In the genomic region with DNA sequence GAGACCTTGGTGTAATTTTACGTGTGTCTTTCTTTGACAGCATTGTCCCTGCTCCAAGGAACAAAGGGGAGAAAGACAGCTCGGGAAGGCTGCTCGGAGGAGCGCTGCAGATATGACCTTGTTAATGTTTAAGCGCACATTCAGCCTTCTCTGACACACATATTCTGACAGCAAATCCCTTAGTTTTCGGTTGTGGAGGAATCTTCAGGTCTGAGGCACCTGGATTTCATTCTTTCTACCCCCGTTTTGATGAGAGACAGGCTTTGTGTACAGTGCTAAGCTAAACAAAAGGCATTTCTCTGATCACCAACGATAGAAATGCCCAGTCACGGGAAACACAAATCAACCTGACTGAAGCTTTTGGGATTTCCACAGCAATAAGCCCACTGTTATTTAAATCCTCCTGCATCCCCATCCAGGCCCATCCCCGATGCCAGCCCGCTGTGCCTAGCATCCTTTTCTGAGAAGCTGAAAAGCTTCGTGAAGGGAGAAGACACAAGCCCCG, we compare ENCODE assay signal across 15 mouse cellular contexts.
DNase-seq lines count a peak whose midpoint lies in the region; ATAC-seq lines count a peak whose summit lies in the region.
"Had no signal": no experiment of that assay in that cellular context is flagged by ENCODE, and none has a peak within 500 bp of the region (broad histone marks: within the 10 kb centered on the region; RNA-seq: fewer than 3 reads in every experiment).

No protein-coding gene starts in this region.

- H3K9me3 ChIP-seq in embryonic facial prominence, embryonic 14.5 days (ENCODE audit: control insufficient read depth, low read length): no peaks in the 10 kb centered on the region
- no peaks in the 10 kb centered on the region for H3K9me3 ChIP-seq in hindbrain, embryonic 13.5 days
- H3K9me3 ChIP-seq in midbrain, embryonic 16.5 days (replicated peaks; ENCODE audit: control insufficient read depth, low read length, poor library complexity, severe bottlenecking): no peaks in the 10 kb centered on the region
- H3K9me3 ChIP-seq: heart, embryonic 15.5 days; intestine, embryonic 15.5 days; liver, embryonic 12.5 days had no signal

- DNase-seq in R1 (ENCODE audit: low read depth, low spot score): peak; percentile 64
- no peak for DNase-seq in embryonic facial prominence, embryonic 14.5 days (ENCODE audit: low spot score)
- DNase-seq in kidney, adult 18-20 months: no peak
- DNase-seq in gastrocnemius, postnatal 14 days: no peak
- DNase-seq in right cerebral cortex, postnatal 14 days: no peak
- DNase-seq: cerebellum, adult 8-10 months; gastrocnemius, postnatal 25 days; kidney, postnatal 4 days; lung, postnatal 36 days had no signal

- no peak overlapping the region for H3K27ac ChIP-seq in embryonic facial prominence, embryonic 14.5 days (replicated peaks; ENCODE audit: low read depth, low read length)
- H3K27ac ChIP-seq in hindbrain, embryonic 13.5 days: peak overlapping the region; percentile 88
- H3K27ac ChIP-seq in midbrain, embryonic 16.5 days (ENCODE audit: low read length): peak overlapping the region; percentile 75
- H3K27ac ChIP-seq: heart, embryonic 15.5 days; intestine, embryonic 15.5 days; liver, embryonic 12.5 days had no signal

- intact Hi-C loops in gastrocnemius, postnatal 14 days (cut with DNase I; ENCODE audit: low total_unique reads): no loop called here

- H3K4me2 ChIP-seq in embryonic facial prominence, embryonic 14.5 days (ENCODE audit: low read depth, low read length): no peak overlapping the region
- H3K4me2 ChIP-seq in hindbrain, embryonic 13.5 days: peak overlapping the region; percentile 30; the same call in 1 of the 2 replicates
- peak overlapping the region; percentile 13 for H3K4me2 ChIP-seq in midbrain, embryonic 16.5 days (ENCODE audit: low read length)
- H3K4me2 ChIP-seq: heart, embryonic 15.5 days; intestine, embryonic 15.5 days; liver, embryonic 12.5 days had no signal

- peak overlapping the region; percentile 25; the same call in 1 of the 2 replicates for H3K9ac ChIP-seq in embryonic facial prominence, embryonic 14.5 days (ENCODE audit: low read depth, low read length)
- H3K9ac ChIP-seq in hindbrain, embryonic 13.5 days: peak overlapping the region; percentile 63
- peak overlapping the region; percentile 57; the same call in 1 of the 2 replicates for H3K9ac ChIP-seq in midbrain, embryonic 16.5 days (ENCODE audit: low read depth, low read length)
- H3K9ac ChIP-seq: heart, embryonic 15.5 days; intestine, embryonic 15.5 days; liver, embryonic 12.5 days had no signal

- H3K27me3 ChIP-seq in embryonic facial prominence, embryonic 14.5 days (replicated peaks; ENCODE audit: control insufficient read depth, insufficient read depth, low read length): no peaks in the 10 kb centered on the region
- no peaks in the 10 kb centered on the region for H3K27me3 ChIP-seq in hindbrain, embryonic 13.5 days
- H3K27me3 ChIP-seq in midbrain, embryonic 16.5 days (ENCODE audit: control insufficient read depth, insufficient read depth, low read depth, low read length): no peaks in the 10 kb centered on the region
- H3K27me3 ChIP-seq: CH12.LX; heart, embryonic 15.5 days; intestine, embryonic 15.5 days; liver, embryonic 12.5 days had no signal

- ATAC-seq in embryonic facial prominence, embryonic 14.5 days (ENCODE audit: low read depth): no peak
- peak; percentile 71 for ATAC-seq in hindbrain, embryonic 13.5 days (ENCODE audit: low FRiP score)
- ATAC-seq in midbrain, embryonic 16.5 days: peak; percentile 63
- ATAC-seq: intestine, embryonic 15.5 days; liver, embryonic 12.5 days had no signal

- H3K4me3 ChIP-seq in embryonic facial prominence, embryonic 14.5 days (ENCODE audit: low read depth, low read length): no peak overlapping the region
- no peak overlapping the region for H3K4me3 ChIP-seq in hindbrain, embryonic 13.5 days
- no peak overlapping the region for H3K4me3 ChIP-seq in midbrain, embryonic 16.5 days (ENCODE audit: low read depth, low read length)
- H3K4me3 ChIP-seq: heart, embryonic 15.5 days; intestine, embryonic 15.5 days; liver, embryonic 12.5 days had no signal

- H3K4me1 ChIP-seq in embryonic facial prominence, embryonic 14.5 days (ENCODE audit: control insufficient read depth, insufficient read depth, low read length): no peaks in the 10 kb centered on the region
- H3K4me1 ChIP-seq in hindbrain, embryonic 13.5 days (replicated peaks): peaks cover 16% of the 10 kb centered on the region
- peaks cover 14% of the 10 kb centered on the region for H3K4me1 ChIP-seq in midbrain, embryonic 16.5 days (ENCODE audit: control insufficient read depth, insufficient read depth, low read length)
- H3K4me1 ChIP-seq: heart, embryonic 15.5 days; intestine, embryonic 15.5 days; liver, embryonic 12.5 days had no signal

- 28% methylated on average over 13 of the region's 13 CpGs for WGBS in embryonic facial prominence, embryonic 14.5 days
- WGBS in hindbrain, embryonic 13.5 days: 10% methylated on average over 13 of the region's 13 CpGs
- WGBS in midbrain, embryonic 16.5 days: 8% methylated on average over 13 of the region's 13 CpGs

- no peaks in the 10 kb centered on the region for H3K36me3 ChIP-seq in embryonic facial prominence, embryonic 14.5 days (ENCODE audit: control insufficient read depth, insufficient read depth, low read length)
- no peaks in the 10 kb centered on the region for H3K36me3 ChIP-seq in hindbrain, embryonic 13.5 days
- H3K36me3 ChIP-seq in midbrain, embryonic 16.5 days (ENCODE audit: control insufficient read depth, insufficient read depth, low read length): no peaks in the 10 kb centered on the region
- H3K36me3 ChIP-seq: heart, embryonic 15.5 days; intestine, embryonic 15.5 days; liver, embryonic 12.5 days had no signal
